Mouse (Mus musculus): Measurements from ENCODE around the gene Apoc1. TPM values are rescaled to one million over a fixed set of nuclear protein-coding genes. Genes with fewer than 3 reads are reported as not detected.

The Apoc1 gene
- total and polyA plus RNA-seq, 2 experiments, result 5,801 to 7,765 TPM

DNA sequence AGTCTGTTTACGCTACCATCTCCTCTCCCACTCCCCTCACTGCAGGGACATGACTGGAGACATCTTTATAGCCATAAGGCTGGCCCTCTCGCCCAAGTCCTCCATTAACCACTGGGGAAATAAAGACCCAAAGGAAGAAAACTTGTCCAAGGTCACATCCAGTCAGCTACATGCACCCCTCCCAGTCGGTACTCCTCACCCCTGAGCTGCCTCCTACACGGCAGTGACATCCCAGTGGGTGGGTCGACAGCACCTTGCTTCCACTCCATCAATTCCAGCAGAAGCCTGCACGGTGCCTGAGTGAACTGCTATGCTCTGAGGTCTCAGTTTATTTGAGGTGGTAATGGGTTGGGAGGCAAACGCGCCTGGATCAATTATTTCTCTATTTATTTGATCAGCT lies 28.5 kb downstream of the Apoc1 start:
- Histone ChIP-seq H3K36me3 (ENCODE audit: control insufficient read depth, insufficient read depth, low read length) (peaks cover 1% of the 10 kb centered on the region; the same call in 1 of the 2 replicates), H3K4me1 (ENCODE audit: control insufficient read depth, insufficient read depth, low read length) (peaks cover 11% of the 10 kb centered on the region), H3K27me3 (ENCODE audit: control insufficient read depth, insufficient read depth, low read length) (no peaks in the 10 kb centered on the region), H3K9ac (ENCODE audit: low read depth, low read length) (peak overlapping the region; percentile 93), H3K4me3 (ENCODE audit: insufficient read depth, low read depth, low read length) (peak overlapping the region; percentile 95), H3K27ac (replicated peaks; ENCODE audit: insufficient read depth, low read depth, low read length) (no peak overlapping the region), H3K79me2 (ENCODE audit: control insufficient read depth, insufficient read depth, low read length) (peaks cover 40% of the 10 kb centered on the region)
- 13% methylated on average over 8 of the region's 8 CpGs for WGBS
- DNase-seq (ENCODE audit: extremely low read depth, low read depth, low spot score), result no peak
- TF ChIP-seq CTCF (IDR thresholded peaks at IDR 0.05; ENCODE audit: low read depth, low read length), result no peak

DNA sequence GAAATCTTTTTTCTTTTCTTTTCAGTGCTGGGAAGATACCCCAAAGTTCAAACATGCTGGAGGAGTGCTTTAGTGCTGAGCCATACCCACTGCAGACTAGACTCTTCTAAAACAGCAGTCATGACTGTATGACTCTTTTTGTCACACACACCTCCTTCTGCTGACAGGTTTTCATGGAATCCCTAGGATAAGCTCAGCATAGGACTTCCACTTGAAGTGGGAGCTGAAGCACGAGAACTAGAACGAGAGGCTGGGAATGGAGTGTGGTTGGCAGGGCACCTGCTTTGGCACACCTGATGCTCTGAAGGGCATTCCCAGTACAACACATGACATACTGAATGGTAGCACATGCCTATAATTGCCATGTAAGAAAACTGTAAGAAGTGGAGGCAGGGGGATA lies 39.8 kb downstream of the Apoc1 start:
- H3K27me3 ChIP-seq (ENCODE audit: control insufficient read depth, insufficient read depth, low read length), result no peaks in the 10 kb centered on the region
- TF ChIP-seq POLR2A (IDR thresholded peaks at IDR 0.05; ENCODE audit: extremely low read depth, insufficient read depth, low read length) (no peak), CTCF (IDR thresholded peaks at IDR 0.05; ENCODE audit: low read depth, low read length) (no peak)
- H3K4me1 ChIP-seq (ENCODE audit: control insufficient read depth, insufficient read depth, low read length), result no peaks in the 10 kb centered on the region
- no peak overlapping the region for H3K4me3 ChIP-seq (ENCODE audit: insufficient read depth, low read depth, low read length)
- DNase-seq (ENCODE audit: extremely low read depth, low read depth, low spot score), result no peak
- H3K9ac ChIP-seq (ENCODE audit: low read depth, low read length), result no peak overlapping the region
- 92% methylated on average over 2 of the region's 2 CpGs for WGBS
- H3K79me2 ChIP-seq (ENCODE audit: control insufficient read depth, insufficient read depth, low read length), result peaks cover 7% of the 10 kb centered on the region; the same call in 1 of the 2 replicates
- H3K36me3 ChIP-seq (ENCODE audit: control insufficient read depth, insufficient read depth, low read length), result peaks cover 25% of the 10 kb centered on the region; the same call in 1 of the 2 replicates
- no peak overlapping the region for H3K27ac ChIP-seq (replicated peaks; ENCODE audit: insufficient read depth, low read depth, low read length)

DNA sequence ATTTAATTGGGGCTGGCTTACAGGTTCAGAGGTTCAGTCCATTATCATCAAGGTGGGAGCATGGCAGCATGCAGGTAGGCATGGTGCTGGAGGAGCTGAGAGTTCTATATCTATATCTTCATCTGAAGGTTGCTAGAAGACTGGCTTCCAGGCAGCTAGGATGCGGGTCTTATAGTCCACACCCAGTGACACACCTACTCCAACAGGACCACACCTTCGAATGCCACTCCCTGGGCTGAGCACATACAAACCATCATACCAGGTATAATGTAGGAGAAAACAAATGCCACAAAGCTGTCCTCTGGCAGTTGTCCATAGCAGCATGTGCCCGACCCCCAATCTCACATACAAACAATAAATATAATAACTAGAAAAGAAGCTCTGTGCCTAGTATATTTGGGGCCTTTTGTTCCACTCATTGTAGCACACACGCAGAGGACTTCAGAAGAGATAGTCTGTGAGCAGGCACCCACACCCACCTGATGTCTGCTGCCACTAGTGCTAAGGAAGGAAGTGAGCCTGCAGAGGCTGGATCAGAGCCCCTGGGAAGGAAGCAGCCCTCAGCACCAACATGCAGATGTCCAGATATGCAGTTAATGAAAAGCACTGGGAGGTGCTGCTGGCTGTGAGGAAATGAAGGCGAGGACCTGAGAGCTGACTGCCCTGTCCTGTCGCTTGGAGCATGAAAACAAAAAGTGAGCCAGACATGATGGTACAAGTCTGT lies 41.2 kb downstream of the Apoc1 start:
- no peaks in the 10 kb centered on the region for H3K4me1 ChIP-seq (ENCODE audit: control insufficient read depth, insufficient read depth, low read length)
- no peak for TF ChIP-seq POLR2A (IDR thresholded peaks at IDR 0.05; ENCODE audit: extremely low read depth, insufficient read depth, low read length)
- H3K79me2 ChIP-seq (ENCODE audit: control insufficient read depth, insufficient read depth, low read length), result peaks cover 7% of the 10 kb centered on the region; the same call in 1 of the 2 replicates
- no peaks in the 10 kb centered on the region for H3K27me3 ChIP-seq (ENCODE audit: control insufficient read depth, insufficient read depth, low read length)
- WGBS, result 83% methylated on average over 6 of the region's 6 CpGs
- no peak overlapping the region for H3K27ac ChIP-seq (replicated peaks; ENCODE audit: insufficient read depth, low read depth, low read length)
- H3K4me3 ChIP-seq (ENCODE audit: insufficient read depth, low read depth, low read length), result no peak overlapping the region
- H3K36me3 ChIP-seq (ENCODE audit: control insufficient read depth, insufficient read depth, low read length), result peaks cover 25% of the 10 kb centered on the region; the same call in 1 of the 2 replicates
- no peak overlapping the region for H3K9ac ChIP-seq (ENCODE audit: low read depth, low read length)
- DNase-seq (ENCODE audit: extremely low read depth, low read depth, low spot score), result no peak

DNA sequence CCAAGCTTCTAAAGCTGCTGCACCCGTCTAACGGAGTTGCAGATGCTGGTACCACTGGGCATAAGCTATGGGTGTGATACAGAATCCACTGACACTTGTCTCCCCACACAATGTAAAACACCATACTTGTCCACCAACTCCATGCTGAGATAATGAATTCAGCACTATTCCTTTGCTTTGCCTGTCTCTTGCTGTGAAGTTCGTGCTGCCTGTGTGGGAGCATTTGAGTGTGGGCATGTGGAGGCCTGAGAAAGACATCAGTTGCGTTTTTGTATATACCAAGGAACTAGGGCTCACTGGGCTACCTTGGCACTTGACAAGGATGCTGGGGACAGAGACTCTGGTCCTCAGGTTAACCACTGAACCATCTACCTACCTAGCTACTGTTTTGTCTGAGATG lies 51.2 kb downstream of the Apoc1 start:
- DNase-seq (ENCODE audit: extremely low read depth, low read depth, low spot score), result no peak
- peaks cover 20% of the 10 kb centered on the region for H3K36me3 ChIP-seq (ENCODE audit: control insufficient read depth, insufficient read depth, low read length)
- no peaks in the 10 kb centered on the region for H3K27me3 ChIP-seq (ENCODE audit: control insufficient read depth, insufficient read depth, low read length)
- no peak overlapping the region for H3K27ac ChIP-seq (replicated peaks; ENCODE audit: insufficient read depth, low read depth, low read length)
- H3K4me1 ChIP-seq (ENCODE audit: control insufficient read depth, insufficient read depth, low read length), result no peaks in the 10 kb centered on the region
- TF ChIP-seq POLR2A (IDR thresholded peaks at IDR 0.05; ENCODE audit: extremely low read depth, insufficient read depth, low read length) (no peak), CTCF (IDR thresholded peaks at IDR 0.05; ENCODE audit: low read depth, low read length) (no peak)
- H3K4me3 ChIP-seq (ENCODE audit: insufficient read depth, low read depth, low read length), result no peak overlapping the region
- H3K79me2 ChIP-seq (ENCODE audit: control insufficient read depth, insufficient read depth, low read length), result no peaks in the 10 kb centered on the region
- WGBS, result 96% methylated on average over 4 of the region's 4 CpGs
- no peak overlapping the region for H3K9ac ChIP-seq (ENCODE audit: low read depth, low read length)

Other genes with a start within 250 kb of the Apoc1 start
- gene Mark4, start 233.8 kb downstream of the Apoc1 start, total RNA-seq (2014; rRNA removed), result 1.8 and 2.8 TPM in 2 replicates
- 4.9 and 6.4 TPM in 2 replicates for gene Mark4, start 233.8 kb downstream of the Apoc1 start, polyA plus RNA-seq (2012; rRNA removed)
- gene Exoc3l2, start 229.3 kb downstream of the Apoc1 start, total RNA-seq (2014; rRNA removed), result 2.1 and 2.2 TPM in 2 replicates
- 5.1 and 5.8 TPM in 2 replicates for gene Exoc3l2, start 229.3 kb downstream of the Apoc1 start, polyA plus RNA-seq (2012; rRNA removed)
- 2.8 and 3.9 TPM in 2 replicates for gene Bloc1s3, start 184.3 kb downstream of the Apoc1 start, total RNA-seq (2014; rRNA removed)
- gene Bloc1s3, start 184.3 kb downstream of the Apoc1 start, polyA plus RNA-seq (2012; rRNA removed), result 6.2 and 7.3 TPM in 2 replicates
- gene Trappc6a, start 184.3 kb downstream of the Apoc1 start, total RNA-seq (2014; rRNA removed), result 19.9 and 25.5 TPM in 2 replicates
- 58.0 and 58.2 TPM in 2 replicates for gene Trappc6a, start 184.3 kb downstream of the Apoc1 start, polyA plus RNA-seq (2012; rRNA removed)
- gene Nkpd1, start 174.8 kb downstream of the Apoc1 start, total RNA-seq (2014; rRNA removed), result not detected in 2 replicates
- not detected in 2 replicates for gene Nkpd1, start 174.8 kb downstream of the Apoc1 start, polyA plus RNA-seq (2012; rRNA removed)
- 25.0 and 25.6 TPM in 2 replicates for gene Ppp1r37, start 129.6 kb downstream of the Apoc1 start, total RNA-seq (2014; rRNA removed)
- gene Ppp1r37, start 129.6 kb downstream of the Apoc1 start, polyA plus RNA-seq (2012; rRNA removed), result 82.3 and 84.2 TPM in 2 replicates
- 0.40 and 0.83 TPM in 2 replicates for gene Zfp296, start 115.4 kb downstream of the Apoc1 start, total RNA-seq (2014; rRNA removed)
- gene Zfp296, start 115.4 kb downstream of the Apoc1 start, polyA plus RNA-seq (2012; rRNA removed), result 0.93 and 1.3 TPM in 2 replicates
- gene Gemin7, start 115.1 kb downstream of the Apoc1 start, total RNA-seq (2014; rRNA removed), result 31.2 and 40.1 TPM in 2 replicates
- 60.2 and 61.6 TPM in 2 replicates for gene Gemin7, start 115.1 kb downstream of the Apoc1 start, polyA plus RNA-seq (2012; rRNA removed)
- 4.9 and 5.3 TPM in 2 replicates for gene Clasrp, start 88.2 kb downstream of the Apoc1 start, total RNA-seq (2014; rRNA removed)
- 18.0 and 24.8 TPM in 2 replicates for gene Clasrp, start 88.2 kb downstream of the Apoc1 start, polyA plus RNA-seq (2012; rRNA removed)
- gene Relb, start 63.2 kb downstream of the Apoc1 start, total RNA-seq (2014; rRNA removed), result 1.3 and 2.3 TPM in 2 replicates
- 1.5 and 3.3 TPM in 2 replicates for gene Relb, start 63.2 kb downstream of the Apoc1 start, polyA plus RNA-seq (2012; rRNA removed)
- 49.8 and 77.8 TPM in 2 replicates for gene Clptm1, start 27.6 kb downstream of the Apoc1 start, total RNA-seq (2014; rRNA removed)
- 67.3 and 79.9 TPM in 2 replicates for gene Clptm1, start 27.6 kb downstream of the Apoc1 start, polyA plus RNA-seq (2012; rRNA removed)
- 283 and 389 TPM in 2 replicates for gene Apoc2, start 14.7 kb downstream of the Apoc1 start, total RNA-seq (2014; rRNA removed)
- 221 and 425 TPM in 2 replicates for gene Apoc2, start 14.7 kb downstream of the Apoc1 start, polyA plus RNA-seq (2012; rRNA removed)
- gene Gm44805, start 11.2 kb downstream of the Apoc1 start, total RNA-seq (2014; rRNA removed), result 38.2 and 45.8 TPM in 2 replicates
- gene Gm44805, start 11.2 kb downstream of the Apoc1 start, polyA plus RNA-seq (2012; rRNA removed), result 86.3 and 159 TPM in 2 replicates
- gene Apoc4, start 11.2 kb downstream of the Apoc1 start, total RNA-seq (2014; rRNA removed), result 2,758 and 2,845 TPM in 2 replicates
- 3,664 and 4,159 TPM in 2 replicates for gene Apoc4, start 11.2 kb downstream of the Apoc1 start, polyA plus RNA-seq (2012; rRNA removed)
- gene Apoe, start 6.5 kb upstream of the Apoc1 start, total RNA-seq (2014; rRNA removed), result 23,407 and 25,019 TPM in 2 replicates
- gene Apoe, start 6.5 kb upstream of the Apoc1 start, polyA plus RNA-seq (2012; rRNA removed), result 39,394 and 43,401 TPM in 2 replicates
- gene Tomm40, start 22.8 kb upstream of the Apoc1 start, total RNA-seq (2014; rRNA removed), result 22.3 and 26.9 TPM in 2 replicates
- gene Tomm40, start 22.8 kb upstream of the Apoc1 start, polyA plus RNA-seq (2012; rRNA removed), result 48.7 and 56.2 TPM in 2 replicates
- 17.8 and 18.9 TPM in 2 replicates for gene Nectin2, start 57.8 kb upstream of the Apoc1 start, total RNA-seq (2014; rRNA removed)
- gene Nectin2, start 57.8 kb upstream of the Apoc1 start, polyA plus RNA-seq (2012; rRNA removed), result 57.4 and 68.7 TPM in 2 replicates
- gene Bcam, start 78.4 kb upstream of the Apoc1 start, total RNA-seq (2014; rRNA removed), result 2.3 and 2.5 TPM in 2 replicates
- gene Bcam, start 78.4 kb upstream of the Apoc1 start, polyA plus RNA-seq (2012; rRNA removed), result 4.8 and 5.4 TPM in 2 replicates
- 17.4 and 17.8 TPM in 2 replicates for gene Cblc, start 104.1 kb upstream of the Apoc1 start, total RNA-seq (2014; rRNA removed)
- gene Cblc, start 104.1 kb upstream of the Apoc1 start, polyA plus RNA-seq (2012; rRNA removed), result 23.0 and 23.5 TPM in 2 replicates
- gene Bcl3, start 130.1 kb upstream of the Apoc1 start, total RNA-seq (2014; rRNA removed), result 3.0 and 7.4 TPM in 2 replicates
- gene Bcl3, start 130.1 kb upstream of the Apoc1 start, polyA plus RNA-seq (2012; rRNA removed), result 72.8 and 76.8 TPM in 2 replicates
- gene Gm19345, start 159.3 kb upstream of the Apoc1 start, total RNA-seq (2014; rRNA removed), result not detected in 2 replicates
- 0.11 TPM in 1 of 2 replicates, not detected in the other for gene Gm19345, start 159.3 kb upstream of the Apoc1 start, polyA plus RNA-seq (2012; rRNA removed)
- gene Ceacam16, start 168.6 kb upstream of the Apoc1 start, total RNA-seq (2014; rRNA removed), result 0.09 and 0.34 TPM in 2 replicates
- gene Ceacam16, start 168.6 kb upstream of the Apoc1 start, polyA plus RNA-seq (2012; rRNA removed), result 0.09 and 0.11 TPM in 2 replicates
- not detected in 2 replicates for gene Ceacam19, start 195.3 kb upstream of the Apoc1 start, total RNA-seq (2014; rRNA removed)
- gene Ceacam19, start 195.3 kb upstream of the Apoc1 start, polyA plus RNA-seq (2012; rRNA removed), result not detected in 2 replicates
- 5.1 and 7.6 TPM in 2 replicates for gene Pvr, start 228.5 kb upstream of the Apoc1 start, total RNA-seq (2014; rRNA removed)
- gene Pvr, start 228.5 kb upstream of the Apoc1 start, polyA plus RNA-seq (2012; rRNA removed), result 3.4 and 6.8 TPM in 2 replicates